9 mouse cellular contexts compared by ENCODE assay signal in genomic region chr4:126181170-126181957, GRCm38 (mm10). TPM values are rescaled to one million over a fixed set of nuclear protein-coding genes. Genes with fewer than 3 reads are reported as not detected.
DNase-seq lines count a peak whose midpoint lies in the region; ATAC-seq and TF ChIP-seq lines count a peak whose summit lies in the region.
"Had no signal": no experiment of that assay in that cellular context is flagged by ENCODE, and none has a peak within 500 bp of the region (broad histone marks: within the 10 kb centered on the region; RNA-seq: fewer than 3 reads in every experiment).

No protein-coding gene starts in this region.

- H3K4me2 ChIP-seq in embryonic facial prominence, embryonic 14.5 days (ENCODE audit: low read depth, low read length): no peak overlapping the region
- no peak overlapping the region for H3K4me2 ChIP-seq in kidney, embryonic 16.5 days (replicated peaks; ENCODE audit: low read depth, low read length)
- no peak overlapping the region for H3K4me2 ChIP-seq in stomach, postnatal 0 days (replicated peaks; ENCODE audit: low read depth)
- H3K4me2 ChIP-seq: stomach, embryonic 15.5 days had no signal

- H3K9ac ChIP-seq in embryonic facial prominence, embryonic 14.5 days (ENCODE audit: low read depth, low read length): no peak overlapping the region
- H3K9ac ChIP-seq in kidney, embryonic 16.5 days (replicated peaks; ENCODE audit: low read length): no peak overlapping the region
- no peak overlapping the region for H3K9ac ChIP-seq in stomach, postnatal 0 days (ENCODE audit: low read length)
- H3K9ac ChIP-seq: stomach, embryonic 15.5 days had no signal

- WGBS in embryonic facial prominence, embryonic 14.5 days: 54% methylated on average over 7 of the region's 7 CpGs
- 56% methylated on average over 7 of the region's 7 CpGs for WGBS in kidney, embryonic 16.5 days
- 39% methylated on average over 7 of the region's 7 CpGs for WGBS in stomach, postnatal 0 days

- ATAC-seq in embryonic facial prominence, embryonic 14.5 days (ENCODE audit: low read depth): peak; percentile 71
- no peak for ATAC-seq in kidney, embryonic 16.5 days (ENCODE audit: low FRiP score, low TSS enrichment)
- ATAC-seq in stomach, postnatal 0 days (ENCODE audit: low FRiP score, low TSS enrichment): peak; percentile 84

- H3K36me3 ChIP-seq in embryonic facial prominence, embryonic 14.5 days (ENCODE audit: control insufficient read depth, insufficient read depth, low read length): peaks cover 83% of the 10 kb centered on the region
- peaks cover 44% of the 10 kb centered on the region for H3K36me3 ChIP-seq in kidney, embryonic 16.5 days (ENCODE audit: insufficient read depth, low read length)
- peaks cover 10% of the 10 kb centered on the region; the same call in 1 of the 2 replicates for H3K36me3 ChIP-seq in stomach, postnatal 0 days (ENCODE audit: control insufficient read depth, insufficient read depth, low read length)

- DNase-seq in embryo, embryonic 10 days (ENCODE audit: low spot score): peak; percentile 69
- no peak for DNase-seq in embryo, embryonic 9.5 days (ENCODE audit: extremely low spot score)
- DNase-seq in urinary bladder, postnatal 14 days (ENCODE audit: low spot score): peak; percentile 50
- DNase-seq in urinary bladder, adult 18-20 months (ENCODE audit: low spot score in 2 of 2): no peak
- DNase-seq in embryonic facial prominence, embryonic 14.5 days (ENCODE audit: low spot score): peak; percentile 77
- DNase-seq in lung, postnatal 10 days: peak; percentile 71
- peak; percentile 54 for DNase-seq in stomach, postnatal 0 days (ENCODE audit: low spot score)

- TF ChIP-seq EP300 in stomach, postnatal 0 days (optimal IDR thresholded peaks at IDR 0.05): no peak

- H3K27me3 ChIP-seq in embryonic facial prominence, embryonic 14.5 days (replicated peaks; ENCODE audit: control insufficient read depth, insufficient read depth, low read length): no peaks in the 10 kb centered on the region
- no peaks in the 10 kb centered on the region for H3K27me3 ChIP-seq in kidney, embryonic 16.5 days (ENCODE audit: insufficient read depth, low read length)
- H3K27me3 ChIP-seq in stomach, postnatal 0 days (ENCODE audit: control insufficient read depth, insufficient read depth, low read length): no peaks in the 10 kb centered on the region
- H3K27me3 ChIP-seq: stomach, embryonic 15.5 days had no signal

- TF ChIP-seq CTCF in stomach, postnatal 0 days (IDR thresholded peaks at IDR 0.05; ENCODE audit: low read depth): peak; percentile 90

- 0 out of 2 replicates have a peak, but pooled peaks cover 3% of the 10 kb centered on the region for H3K4me1 ChIP-seq in embryonic facial prominence, embryonic 14.5 days (ENCODE audit: control insufficient read depth, insufficient read depth, low read length)
- no peaks in the 10 kb centered on the region for H3K4me1 ChIP-seq in kidney, embryonic 16.5 days (ENCODE audit: insufficient read depth, low read length)
- H3K4me1 ChIP-seq in stomach, postnatal 0 days (replicated peaks; ENCODE audit: control insufficient read depth, insufficient read depth): no peaks in the 10 kb centered on the region
- H3K4me1 ChIP-seq: stomach, embryonic 15.5 days had no signal

- no peak overlapping the region for H3K4me3 ChIP-seq in embryonic facial prominence, embryonic 14.5 days (ENCODE audit: low read depth, low read length)
- H3K4me3 ChIP-seq in kidney, embryonic 16.5 days (ENCODE audit: low read length): no peak overlapping the region
- H3K4me3 ChIP-seq in stomach, postnatal 0 days (ENCODE audit: low read depth, low read length): no peak overlapping the region
- H3K4me3 ChIP-seq: stomach, embryonic 15.5 days had no signal

- no peak overlapping the region for H3K27ac ChIP-seq in embryonic facial prominence, embryonic 14.5 days (replicated peaks; ENCODE audit: low read depth, low read length)
- peak overlapping the region; percentile 39; the same call in 1 of the 2 replicates for H3K27ac ChIP-seq in kidney, embryonic 16.5 days (ENCODE audit: low read length)
- no peak overlapping the region for H3K27ac ChIP-seq in stomach, postnatal 0 days (replicated peaks)
- H3K27ac ChIP-seq: stomach, embryonic 15.5 days had no signal

- H3K9me3 ChIP-seq in embryonic facial prominence, embryonic 14.5 days (ENCODE audit: control insufficient read depth, low read length): no peaks in the 10 kb centered on the region
- no peaks in the 10 kb centered on the region for H3K9me3 ChIP-seq in kidney, embryonic 16.5 days (ENCODE audit: low read length)
- H3K9me3 ChIP-seq in stomach, postnatal 0 days (ENCODE audit: control insufficient read depth, low read length): no peaks in the 10 kb centered on the region
- H3K9me3 ChIP-seq: stomach, embryonic 15.5 days had no signal

RNA-seq across cellular contexts. Expression of gene Sh3d21, which starts 18.1 kb away (rescaled TPM):
- polyA plus RNA-seq in embryonic facial prominence, embryonic 14.5 days (2014; fragmentation: Nextera tagmentation; extraction: Ambion mirVana): 7.8 and 7.9 TPM in 2 replicates
- 9.1 and 10.5 TPM in 2 replicates for polyA plus RNA-seq in kidney, embryonic 16.5 days (2015; fragmentation: Nextera tagmentation; extraction: Ambion mirVana)
- 8.4 and 12.0 TPM in 2 replicates for polyA plus RNA-seq in stomach, postnatal 0 days (2015; fragmentation: Nextera tagmentation; extraction: Ambion mirVana)

RNA-seq across cellular contexts. Expression of gene Thrap3, which starts 21.2 kb away (rescaled TPM):
- 185 and 198 TPM in 2 replicates for polyA plus RNA-seq in embryonic facial prominence, embryonic 14.5 days (2014; fragmentation: Nextera tagmentation; extraction: Ambion mirVana)
- polyA plus RNA-seq in kidney, embryonic 16.5 days (2015; fragmentation: Nextera tagmentation; extraction: Ambion mirVana): 210 and 218 TPM in 2 replicates
- polyA plus RNA-seq in stomach, postnatal 0 days (2015; fragmentation: Nextera tagmentation; extraction: Ambion mirVana): 70.3 and 78.7 TPM in 2 replicates

RNA-seq across cellular contexts. Expression of gene Eva1b, which starts 33.8 kb away (rescaled TPM):
- polyA plus RNA-seq in embryonic facial prominence, embryonic 14.5 days (2014; fragmentation: Nextera tagmentation; extraction: Ambion mirVana): 78.9 and 81.7 TPM in 2 replicates
- 99.9 and 103 TPM in 2 replicates for polyA plus RNA-seq in kidney, embryonic 16.5 days (2015; fragmentation: Nextera tagmentation; extraction: Ambion mirVana)
- polyA plus RNA-seq in stomach, postnatal 0 days (2015; fragmentation: Nextera tagmentation; extraction: Ambion mirVana): 39.7 and 39.9 TPM in 2 replicates

Comparison
In these comparisons a context has a peak if more than half of its experiments do, and no peak if none do; other contexts are left out.
1. DNase-seq: peak in embryo, embryonic 10 days (single experiment), urinary bladder, postnatal 14 days (single experiment), embryonic facial prominence, embryonic 14.5 days (single experiment), lung, postnatal 10 days (single experiment) and stomach, postnatal 0 days (single experiment); none in embryo, embryonic 9.5 days (single experiment) and urinary bladder, adult 18-20 months (0 of 2).